Mouse (Mus musculus) limb, embryonic 12.5 days (tissue): ENCODE data around the gene Aif1. TPM values are rescaled to one million over a fixed set of nuclear protein-coding genes. Genes with fewer than 3 reads are reported as not detected.

Experiments used
- ATAC-seq: fragments of 200-750 bp; cut with Nextera tagmentation; 2 replicates; pipeline ENCODE4 v1.8.0; 2017; ENCODE audit warnings: low read depth, moderate TSS enrichment; ENCODE audit not compliant: insufficient number of reproducible peaks, insufficient read depth, low FRiP score, low TSS enrichment
- H3K27ac ChIP-seq: fragments of 300-500 bp; sonication (generic); 2 replicates; pipeline ENCODE4 v1.5.1; 2016; ENCODE audit warnings: mild to moderate bottlenecking, moderate library complexity
- H3K27me3 ChIP-seq: fragments of 300-500 bp; sonication (generic); 2 replicates; pipeline ENCODE4 v1.6.1; 2016; ENCODE audit warnings: mild to moderate bottlenecking, moderate library complexity
- H3K36me3 ChIP-seq: fragments of 300-500 bp; sonication (generic); 2 replicates; pipeline ENCODE4 v1.6.1; 2016; ENCODE audit warnings: mild to moderate bottlenecking, moderate library complexity
- H3K4me1 ChIP-seq: fragments of 300-500 bp; sonication (generic); replicated peaks from 2 replicates; pipeline ENCODE4 v1.6.1; 2016
- H3K4me2 ChIP-seq: fragments of 300-500 bp; sonication (generic); 2 replicates; pipeline ENCODE4 v1.6.1; 2016; ENCODE audit warnings: mild to moderate bottlenecking, moderate library complexity
- H3K4me3 ChIP-seq: fragments of 300-500 bp; sonication (generic); replicated peaks from 2 replicates; pipeline ENCODE4 v1.5.1; 2016; ENCODE audit warnings: mild to moderate bottlenecking
- H3K9ac ChIP-seq: fragments of 300-500 bp; sonication (generic); replicated peaks from 2 replicates; pipeline ENCODE4 v1.6.1; 2016; ENCODE audit warnings: mild to moderate bottlenecking, moderate library complexity
- H3K9me3 ChIP-seq: fragments of 300-500 bp; sonication (generic); 2 replicates; pipeline ENCODE4 v1.6.1; 2016; ENCODE audit warnings: mild to moderate bottlenecking, moderate library complexity
- WGBS: fragments of 180-500 bp; shearing (Covaris S2); methylation state at CpG from one replicate; pipeline ENCODE4 v1.1.7; 2016; 5-methylcytosine and 5-hydroxymethylcytosine counted together
- polyA plus RNA-seq: library from polyadenylated mRNA; unstranded; fragments of >200 nt; fragmentation: Nextera tagmentation; extraction: Ambion mirVana; gene quantifications from 2 replicates; pipeline ENCODE4 v1.2.1, GENCODE M21; 2016

Aif1 gene
- polyA plus RNA-seq, 1 experiment from 2014 or later = 4.9 TPM

DNA sequence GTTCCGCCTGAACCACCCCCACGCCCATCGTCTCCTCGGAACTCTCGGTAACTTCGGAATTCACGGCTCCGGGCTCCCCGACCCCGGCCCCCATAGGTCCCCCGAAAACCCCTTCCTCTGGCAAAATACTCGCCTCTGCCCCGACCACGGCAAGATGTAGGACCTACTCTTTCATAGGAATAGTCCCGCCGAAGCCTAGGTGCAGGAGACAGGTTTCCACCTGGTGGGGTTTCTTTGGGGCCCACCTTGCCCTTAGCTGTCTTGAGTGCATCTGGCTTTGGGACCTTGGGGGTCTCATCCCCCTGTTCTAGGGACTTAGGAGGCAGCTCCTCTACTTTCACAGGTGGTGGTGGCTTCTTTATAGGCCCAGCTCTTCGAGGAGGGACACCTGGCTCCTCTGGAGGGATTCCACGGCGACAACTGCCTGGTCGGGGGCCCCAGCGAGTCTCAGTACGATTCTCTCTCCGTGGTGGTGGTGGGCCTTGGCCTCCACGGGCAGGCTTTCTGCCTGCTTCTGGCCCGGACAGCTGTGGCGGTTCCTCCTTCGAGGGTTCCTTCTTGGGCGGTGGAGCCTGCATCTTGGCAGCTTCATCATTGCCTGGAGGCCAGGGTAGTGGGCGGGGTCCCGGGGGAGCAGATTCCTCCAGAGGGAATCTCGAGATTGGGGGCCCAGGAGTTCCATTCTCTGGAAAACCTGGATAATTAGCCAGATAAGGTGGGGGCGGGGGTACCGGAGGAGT, 19.2 kb downstream of the Aif1 start:
- 91% methylated on average over 33 of the region's 33 CpGs for WGBS
- ATAC-seq = no peak
- Histone ChIP-seq H3K4me3 (no peak overlapping the region), H3K4me2 (no peak overlapping the region), H3K27me3 (no peaks in the 10 kb centered on the region), H3K9ac (no peak overlapping the region), H3K4me1 (peaks cover 11% of the 10 kb centered on the region; the same call in 1 of the 2 replicates), H3K9me3 (no peaks in the 10 kb centered on the region), H3K27ac (no peak overlapping the region), H3K36me3 (peaks cover 100% of the 10 kb centered on the region)

- 92% methylated on average over 12 of the region's 12 CpGs for WGBS
- no peak overlapping the region for H3K4me2 ChIP-seq
- no peak for ATAC-seq
- H3K27me3 ChIP-seq = no peaks in the 10 kb centered on the region
- peaks cover 11% of the 10 kb centered on the region; the same call in 1 of the 2 replicates for H3K4me1 ChIP-seq
- H3K9me3 ChIP-seq = no peaks in the 10 kb centered on the region
- no peak overlapping the region for H3K4me3 ChIP-seq
- peaks cover 100% of the 10 kb centered on the region for H3K36me3 ChIP-seq
- H3K27ac ChIP-seq = no peak overlapping the region
- no peak overlapping the region for H3K9ac ChIP-seq
These were observed 20.4 kb downstream of the Aif1 start for GRCm38 (mm10) chr17:35155451-35155850.

DNA sequence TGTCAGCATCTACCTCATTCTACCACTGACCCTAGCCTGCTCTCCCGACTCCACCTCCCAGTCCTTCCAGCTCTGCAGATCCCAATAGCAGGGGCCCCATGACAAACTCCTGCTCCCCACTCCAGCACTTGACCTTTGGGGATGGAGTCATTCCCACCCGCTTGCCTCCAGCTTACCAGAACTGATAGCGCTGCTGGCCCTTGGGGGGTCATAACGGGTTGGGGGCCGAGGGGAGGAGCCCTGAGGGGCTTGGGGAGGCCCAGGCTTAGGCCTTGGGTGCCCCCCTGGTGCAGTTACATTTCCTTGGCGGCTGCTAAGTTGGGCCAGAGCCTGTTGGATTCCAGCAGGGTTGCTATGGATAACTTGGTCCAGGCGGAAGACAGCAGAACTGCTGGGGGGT, 21.3 kb downstream of the Aif1 start:
- peak overlapping the region; percentile 42; the same call in 1 of the 2 replicates for H3K9ac ChIP-seq
- 86% methylated on average over 7 of the region's 7 CpGs for WGBS
- H3K4me2 ChIP-seq = no peak overlapping the region
- peak overlapping the region; percentile 17; the same call in 1 of the 2 replicates for H3K27ac ChIP-seq
- ATAC-seq = no peak
- H3K36me3 ChIP-seq = peaks cover 100% of the 10 kb centered on the region
- no peak overlapping the region for H3K4me3 ChIP-seq
- H3K27me3 ChIP-seq = no peaks in the 10 kb centered on the region
- no peaks in the 10 kb centered on the region for H3K9me3 ChIP-seq
- peaks cover 11% of the 10 kb centered on the region; the same call in 1 of the 2 replicates for H3K4me1 ChIP-seq

- Histone ChIP-seq H3K4me3 (no peak overlapping the region), H3K9ac (no peak overlapping the region), H3K4me2 (no peak overlapping the region), H3K9me3 (no peaks in the 10 kb centered on the region), H3K4me1 (peaks cover 11% of the 10 kb centered on the region; the same call in 1 of the 2 replicates), H3K36me3 (peaks cover 100% of the 10 kb centered on the region), H3K27me3 (no peaks in the 10 kb centered on the region), H3K27ac (no peak overlapping the region)
- WGBS = 59% methylated on average over 4 of the region's 4 CpGs
- no peak for ATAC-seq
These were observed 21.9 kb downstream of the Aif1 start for GRCm38 (mm10) chr17:35153931-35154330.

GRCm38 (mm10) chr17:35153077-35153476, 22.8 kb downstream of the Aif1 start:
- Histone ChIP-seq H3K9me3 (no peaks in the 10 kb centered on the region), H3K27ac (no peak overlapping the region), H3K9ac (no peak overlapping the region), H3K4me3 (no peak overlapping the region), H3K27me3 (no peaks in the 10 kb centered on the region), H3K36me3 (peaks cover 100% of the 10 kb centered on the region), H3K4me2 (no peak overlapping the region), H3K4me1 (peaks cover 11% of the 10 kb centered on the region; the same call in 1 of the 2 replicates)
- no peak for ATAC-seq
- WGBS = 93% methylated on average over 9 of the region's 9 CpGs

- Histone ChIP-seq H3K27ac (no peak overlapping the region), H3K4me2 (no peak overlapping the region), H3K4me1 (peaks cover 11% of the 10 kb centered on the region; the same call in 1 of the 2 replicates), H3K4me3 (no peak overlapping the region), H3K9ac (no peak overlapping the region), H3K9me3 (no peaks in the 10 kb centered on the region), H3K36me3 (peaks cover 100% of the 10 kb centered on the region), H3K27me3 (no peaks in the 10 kb centered on the region)
- WGBS = 95% methylated on average over 4 of the region's 4 CpGs
- ATAC-seq = no peak
These were observed 23.7 kb downstream of the Aif1 start for GRCm38 (mm10) chr17:35152121-35152520.

GRCm38 (mm10) chr17:35147922-35148639, 27.8 kb downstream of the Aif1 start:
- Histone ChIP-seq H3K4me1 (no peaks in the 10 kb centered on the region), H3K4me3 (no peak overlapping the region), H3K4me2 (no peak overlapping the region), H3K27ac (peak overlapping the region; percentile 25; the same call in 1 of the 2 replicates), H3K36me3 (peaks cover 100% of the 10 kb centered on the region), H3K27me3 (no peaks in the 10 kb centered on the region), H3K9me3 (no peaks in the 10 kb centered on the region), H3K9ac (no peak overlapping the region)
- no peak for ATAC-seq
- WGBS = 67% methylated on average over 5 of the region's 5 CpGs

DNA sequence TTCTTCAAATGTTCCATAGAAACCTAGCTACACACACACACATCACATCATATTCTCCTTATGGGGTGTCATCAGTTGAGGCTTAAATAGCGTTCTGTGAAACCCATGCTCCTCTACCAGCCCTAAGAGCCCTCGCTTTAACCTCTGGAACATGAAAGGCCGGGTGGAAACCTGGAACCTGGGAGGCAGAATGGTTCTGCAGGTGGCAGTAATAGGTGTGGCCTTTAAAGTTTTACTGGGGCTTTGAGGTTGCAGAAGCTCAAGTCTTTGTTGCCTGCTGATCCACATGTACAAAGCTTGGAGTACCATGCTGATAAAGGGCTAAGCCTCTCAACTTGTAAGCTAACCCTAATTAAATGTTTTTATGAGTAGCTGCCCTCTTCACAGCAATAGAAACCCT, 28.5 kb downstream of the Aif1 start:
- Histone ChIP-seq H3K27me3 (no peaks in the 10 kb centered on the region), H3K4me2 (no peak overlapping the region), H3K27ac (0 out of 2 replicates have a peak overlapping the region, but pooled peaks have one; percentile 5), H3K9me3 (no peaks in the 10 kb centered on the region), H3K4me3 (no peak overlapping the region), H3K36me3 (peaks cover 100% of the 10 kb centered on the region), H3K4me1 (no peaks in the 10 kb centered on the region), H3K9ac (no peak overlapping the region)
- 34% methylated on average over 3 of the region's 3 CpGs for WGBS
- no peak for ATAC-seq

DNA sequence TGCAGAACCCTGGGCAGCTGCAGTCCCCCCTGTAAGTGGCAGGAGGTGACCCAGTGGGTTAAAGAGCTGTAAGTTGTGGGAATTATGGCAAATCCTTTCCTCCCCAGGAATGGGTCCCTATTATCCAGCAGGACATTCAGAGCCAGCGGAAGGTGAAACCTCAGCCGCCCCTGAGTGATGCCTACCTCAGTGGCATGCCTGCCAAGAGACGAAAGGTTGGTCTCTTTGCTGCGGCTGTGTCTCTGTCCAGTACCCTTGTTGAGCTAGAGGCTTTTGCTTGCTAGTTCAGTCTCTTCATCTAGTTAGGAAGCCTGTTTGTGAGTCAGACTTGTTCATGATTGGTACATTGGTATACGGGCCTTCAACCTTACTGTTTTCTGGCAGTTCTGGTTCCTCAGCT, 29.7 kb downstream of the Aif1 start:
- no peak overlapping the region for H3K27ac ChIP-seq
- 87% methylated on average over 5 of the region's 5 CpGs for WGBS
- H3K4me3 ChIP-seq = no peak overlapping the region
- H3K9ac ChIP-seq = no peak overlapping the region
- peaks cover 100% of the 10 kb centered on the region for H3K36me3 ChIP-seq
- no peak for ATAC-seq
- H3K27me3 ChIP-seq = no peaks in the 10 kb centered on the region
- no peaks in the 10 kb centered on the region for H3K9me3 ChIP-seq
- H3K4me2 ChIP-seq = no peak overlapping the region
- H3K4me1 ChIP-seq = no peaks in the 10 kb centered on the region

GRCm38 (mm10) chr17:35141971-35142370, 33.9 kb downstream of the Aif1 start:
- H3K36me3 ChIP-seq = peaks cover 93% of the 10 kb centered on the region
- no peaks in the 10 kb centered on the region for H3K27me3 ChIP-seq
- no peak overlapping the region for H3K4me2 ChIP-seq
- peaks cover 6% of the 10 kb centered on the region for H3K4me1 ChIP-seq
- WGBS = 93% methylated on average over 6 of the region's 6 CpGs
- H3K27ac ChIP-seq = no peak overlapping the region
- no peak overlapping the region for H3K4me3 ChIP-seq
- ATAC-seq = no peak
- H3K9me3 ChIP-seq = no peaks in the 10 kb centered on the region
- H3K9ac ChIP-seq = no peak overlapping the region

DNA sequence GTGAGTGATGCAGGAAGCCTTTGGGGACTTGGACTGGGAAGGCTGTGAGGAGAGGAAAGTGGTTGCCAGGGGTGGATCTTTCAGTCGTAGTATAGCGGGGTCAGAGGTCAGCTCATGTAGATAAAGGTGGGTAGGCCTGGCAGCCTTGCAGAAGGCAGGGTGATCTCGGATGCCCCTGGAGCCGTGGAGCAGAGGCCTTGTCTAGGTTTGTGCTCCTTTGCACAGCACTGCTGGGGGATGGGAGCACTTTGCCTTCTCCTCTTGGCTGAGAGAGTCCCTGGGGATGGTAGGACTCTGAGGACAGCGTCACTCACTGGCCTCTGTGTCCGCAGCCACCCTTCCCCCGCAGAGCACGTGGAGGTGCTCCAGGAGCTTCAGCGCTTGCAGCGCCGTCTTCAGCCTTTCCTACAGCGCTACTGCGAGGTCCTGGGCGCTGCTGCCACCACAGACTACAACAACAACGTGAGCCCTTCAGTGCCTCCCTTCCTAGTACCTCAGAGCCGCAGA, 35.3 kb downstream of the Aif1 start:
- no peak for ATAC-seq
- Histone ChIP-seq H3K9ac (no peak overlapping the region), H3K9me3 (no peaks in the 10 kb centered on the region), H3K4me2 (no peak overlapping the region), H3K4me1 (peaks cover 15% of the 10 kb centered on the region), H3K27ac (no peak overlapping the region), H3K36me3 (peaks cover 79% of the 10 kb centered on the region), H3K4me3 (no peak overlapping the region; the same call in 1 of the 2 replicates), H3K27me3 (no peaks in the 10 kb centered on the region)
- WGBS = 80% methylated on average over 16 of the region's 16 CpGs
